Mouse (Mus musculus) midbrain, embryonic 13.5 days (tissue): Measurements from ENCODE around the gene Dnah3. TPM values are rescaled to one million over a fixed set of nuclear protein-coding genes. Genes with fewer than 3 reads are reported as not detected.

Experiments used
- ATAC-seq: fragments of 200-750 bp; cut with Nextera tagmentation; 2 replicates; pipeline ENCODE4 v1.8.0; 2017; ENCODE audit warnings: mild to moderate bottlenecking, moderate TSS enrichment, moderate library complexity
- H3K27ac ChIP-seq: fragments of 300-500 bp; sonication (generic); 2 replicates; pipeline ENCODE4 v1.5.1; 2015; ENCODE audit warnings: inconsistent platforms, mild to moderate bottlenecking, moderate library complexity
- H3K27me3 ChIP-seq: fragments of 300-500 bp; sonication (generic); 2 replicates; pipeline ENCODE4 v1.6.1; 2015; ENCODE audit warnings: mild to moderate bottlenecking, inconsistent platforms
- H3K36me3 ChIP-seq: fragments of 300-500 bp; sonication (generic); 2 replicates; pipeline ENCODE4 v1.6.1; 2015; ENCODE audit warnings: mild to moderate bottlenecking, inconsistent platforms
- H3K4me1 ChIP-seq: fragments of 300-500 bp; sonication (generic); replicated peaks from 2 replicates; pipeline ENCODE4 v1.6.1; 2015; ENCODE audit warnings: inconsistent platforms
- H3K4me2 ChIP-seq: fragments of 300-500 bp; sonication (generic); replicated peaks from 2 replicates; pipeline ENCODE4 v1.6.1; 2015; ENCODE audit warnings: moderate library complexity, mild to moderate bottlenecking, inconsistent platforms
- H3K4me3 ChIP-seq: fragments of 300-500 bp; sonication (generic); replicated peaks from 2 replicates; pipeline ENCODE4 v1.5.1; 2015; ENCODE audit warnings: mild to moderate bottlenecking, inconsistent platforms
- H3K9ac ChIP-seq: fragments of 300-500 bp; sonication (generic); replicated peaks from 2 replicates; pipeline ENCODE4 v1.6.1; 2015; ENCODE audit warnings: mild to moderate bottlenecking, inconsistent platforms
- H3K9me3 ChIP-seq: fragments of 300-500 bp; sonication (generic); 2 replicates; pipeline ENCODE4 v1.6.1; 2016; ENCODE audit warnings: mild to moderate bottlenecking, inconsistent platforms
- WGBS: fragments of 180-500 bp; shearing (Covaris S2); methylation state at CpG from one replicate; pipeline ENCODE4 v1.1.7; 2015; 5-methylcytosine and 5-hydroxymethylcytosine counted together
- polyA plus RNA-seq: library from polyadenylated mRNA; unstranded; fragments of >200 nt; fragmentation: Nextera tagmentation; extraction: Ambion mirVana; gene quantifications from 2 replicates; pipeline ENCODE4 v1.2.1, GENCODE M21; 2015

Dnah3 gene
- polyA plus RNA-seq, 1 experiment from 2014 or later: 0.22 TPM

DNA sequence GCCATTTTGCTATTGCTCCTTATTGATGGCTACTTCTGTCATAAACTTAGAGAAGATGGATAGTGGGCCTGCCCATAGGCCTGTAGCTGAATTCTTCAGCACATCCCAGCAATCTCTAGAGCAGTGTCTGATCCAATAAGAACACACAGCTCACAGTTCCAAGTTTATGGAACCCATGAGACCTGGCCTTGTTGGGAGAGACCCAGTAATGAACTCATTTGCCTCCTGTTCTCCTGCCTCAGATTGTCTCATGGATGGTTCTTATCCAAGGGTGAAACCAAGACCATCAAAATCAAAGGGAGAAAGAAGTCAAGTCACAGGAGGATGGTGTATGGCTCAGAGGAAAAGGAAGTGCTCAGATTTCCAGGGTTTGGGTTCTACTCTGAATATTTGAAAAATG is 44.6 kb downstream of the Dnah3 start:
- H3K36me3 ChIP-seq: no peaks in the 10 kb centered on the region
- ATAC-seq: no peak
- no peaks in the 10 kb centered on the region for H3K9me3 ChIP-seq
- no peak overlapping the region for H3K4me3 ChIP-seq
- no peaks in the 10 kb centered on the region for H3K27me3 ChIP-seq
- H3K4me1 ChIP-seq: no peaks in the 10 kb centered on the region
- no peak overlapping the region for H3K27ac ChIP-seq
- H3K4me2 ChIP-seq: no peak overlapping the region
- no peak overlapping the region for H3K9ac ChIP-seq

DNA sequence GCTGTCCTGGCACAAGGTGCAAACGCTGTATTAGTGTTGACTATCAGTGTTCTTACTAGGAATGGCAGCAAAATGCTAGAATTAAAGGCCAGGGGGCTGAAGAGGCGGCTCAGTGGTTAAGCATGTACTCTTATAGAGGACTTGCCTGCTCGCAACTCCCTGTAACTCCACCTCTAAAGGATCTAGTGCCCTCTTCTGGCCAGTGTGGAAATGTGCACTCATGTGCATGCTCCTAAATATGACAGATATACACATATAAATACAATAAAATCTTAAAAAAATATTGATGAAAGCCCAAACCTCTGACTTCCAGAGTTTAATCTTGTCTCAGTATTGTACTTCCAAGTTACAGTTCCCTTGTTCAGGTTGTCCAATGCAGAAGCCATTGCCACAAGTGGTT is 51.1 kb downstream of the Dnah3 start:
- Histone ChIP-seq H3K27ac (no peak overlapping the region), H3K4me1 (no peaks in the 10 kb centered on the region), H3K4me3 (no peak overlapping the region), H3K27me3 (no peaks in the 10 kb centered on the region), H3K9me3 (no peaks in the 10 kb centered on the region), H3K4me2 (no peak overlapping the region), H3K9ac (no peak overlapping the region), H3K36me3 (no peaks in the 10 kb centered on the region)
- WGBS: 85% methylated on average over 3 of the region's 3 CpGs
- ATAC-seq: no peak

DNA sequence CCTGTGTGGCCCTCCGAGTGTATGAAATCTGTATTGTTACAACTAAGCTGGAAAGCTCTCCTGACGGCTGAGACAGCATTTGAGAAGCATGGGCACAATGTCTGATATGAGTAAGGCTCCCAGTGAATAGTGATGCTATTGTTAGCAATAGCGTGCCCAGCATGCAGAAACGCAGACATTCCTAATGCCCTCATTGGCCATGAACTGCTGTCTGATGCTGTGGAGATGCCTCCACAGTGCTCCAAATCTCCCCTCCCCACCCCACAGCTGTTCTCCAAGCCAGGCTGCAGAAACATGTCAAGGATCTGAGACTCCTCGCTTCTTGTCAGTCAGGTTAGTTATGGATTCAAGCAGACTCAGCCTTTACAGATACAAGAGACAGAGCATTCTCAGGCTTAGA is 58.7 kb downstream of the Dnah3 start:
- H3K9ac ChIP-seq: no peak overlapping the region
- no peaks in the 10 kb centered on the region for H3K9me3 ChIP-seq
- peaks cover 3% of the 10 kb centered on the region; the same call in 1 of the 2 replicates for H3K4me1 ChIP-seq
- ATAC-seq: 0 out of 2 replicates have a peak, but pooled peaks have one; percentile 45
- H3K4me3 ChIP-seq: no peak overlapping the region
- no peaks in the 10 kb centered on the region for H3K36me3 ChIP-seq
- 45% methylated on average over 5 of the region's 5 CpGs for WGBS
- H3K27me3 ChIP-seq: no peaks in the 10 kb centered on the region
- H3K27ac ChIP-seq: no peak overlapping the region
- no peak overlapping the region for H3K4me2 ChIP-seq

DNA sequence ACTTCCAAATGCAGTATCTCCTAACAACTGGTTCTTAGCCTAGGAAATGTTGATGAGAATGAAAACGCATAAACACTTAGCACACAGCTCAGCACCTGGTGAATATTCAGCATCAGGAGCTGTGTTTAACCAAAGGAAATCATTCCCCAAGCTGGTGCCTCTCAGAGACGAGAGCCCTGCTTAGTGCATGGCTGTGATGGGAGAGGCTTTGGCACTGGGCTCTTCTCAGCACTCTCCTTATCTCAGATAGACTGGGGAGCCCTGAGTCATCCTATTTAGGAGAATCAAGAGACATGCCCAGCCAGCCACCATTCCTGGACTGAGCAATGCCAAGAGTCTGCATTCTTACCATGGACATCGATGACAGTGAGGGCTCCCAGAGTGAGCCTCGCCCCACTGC is 60.1 kb downstream of the Dnah3 start:
- WGBS: 84% methylated on average over 4 of the region's 4 CpGs
- Histone ChIP-seq H3K4me2 (no peak overlapping the region), H3K4me3 (no peak overlapping the region), H3K4me1 (peaks cover 3% of the 10 kb centered on the region; the same call in 1 of the 2 replicates), H3K9ac (no peak overlapping the region), H3K27me3 (no peaks in the 10 kb centered on the region), H3K36me3 (no peaks in the 10 kb centered on the region), H3K27ac (no peak overlapping the region), H3K9me3 (no peaks in the 10 kb centered on the region)
- ATAC-seq: no peak

DNA sequence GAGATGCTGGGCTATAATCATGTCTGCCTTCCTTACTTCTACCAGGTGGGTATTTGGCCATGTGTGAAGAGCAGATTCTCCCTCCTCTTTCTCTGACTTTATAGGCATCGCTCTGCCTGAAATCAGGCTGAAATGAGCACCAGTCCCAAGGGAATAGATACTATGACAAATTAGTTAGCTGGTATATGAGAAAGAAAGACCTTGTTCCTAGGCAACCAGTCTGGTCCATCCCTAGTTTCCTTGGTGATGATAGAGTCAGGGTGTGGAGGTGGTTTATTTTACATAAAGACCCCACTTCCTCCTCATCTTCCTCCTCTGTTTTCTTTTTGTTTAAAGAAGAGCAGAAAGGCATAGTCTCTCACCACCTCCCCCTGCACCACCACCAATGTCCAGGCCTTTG is 60.5 kb downstream of the Dnah3 start:
- H3K4me1 ChIP-seq: peaks cover 3% of the 10 kb centered on the region; the same call in 1 of the 2 replicates
- H3K4me3 ChIP-seq: no peak overlapping the region
- H3K27ac ChIP-seq: no peak overlapping the region
- no peaks in the 10 kb centered on the region for H3K9me3 ChIP-seq
- H3K36me3 ChIP-seq: no peaks in the 10 kb centered on the region
- H3K9ac ChIP-seq: no peak overlapping the region
- 71% methylated on average over 1 of the region's 1 CpGs for WGBS
- no peak overlapping the region for H3K4me2 ChIP-seq
- no peak for ATAC-seq
- no peaks in the 10 kb centered on the region for H3K27me3 ChIP-seq

DNA sequence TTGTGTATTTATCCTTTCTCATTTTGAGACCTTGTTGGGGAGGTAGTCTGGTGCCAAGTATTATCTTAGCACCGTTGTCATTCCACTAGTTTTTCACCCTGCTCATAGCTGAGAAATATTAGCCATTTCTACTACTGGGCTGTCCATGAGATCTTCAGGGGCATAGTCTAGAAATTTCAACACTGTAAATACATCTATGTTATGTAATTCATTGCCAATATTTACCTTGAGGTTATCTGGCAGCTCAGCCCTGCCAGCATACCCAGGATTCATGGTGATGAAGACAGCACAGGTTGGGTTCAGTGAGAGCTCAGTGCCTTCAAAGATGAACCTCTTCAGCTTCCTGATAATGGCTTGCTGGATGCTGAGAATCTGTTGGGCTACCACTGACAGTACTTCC is 66.4 kb downstream of the Dnah3 start:
- Histone ChIP-seq H3K27ac (no peak overlapping the region), H3K9me3 (no peaks in the 10 kb centered on the region), H3K4me2 (no peak overlapping the region), H3K36me3 (no peaks in the 10 kb centered on the region), H3K27me3 (no peaks in the 10 kb centered on the region), H3K4me1 (no peaks in the 10 kb centered on the region), H3K4me3 (no peak overlapping the region), H3K9ac (no peak overlapping the region)
- ATAC-seq: no peak
- WGBS: 96% methylated on average over 1 of the region's 1 CpGs

DNA sequence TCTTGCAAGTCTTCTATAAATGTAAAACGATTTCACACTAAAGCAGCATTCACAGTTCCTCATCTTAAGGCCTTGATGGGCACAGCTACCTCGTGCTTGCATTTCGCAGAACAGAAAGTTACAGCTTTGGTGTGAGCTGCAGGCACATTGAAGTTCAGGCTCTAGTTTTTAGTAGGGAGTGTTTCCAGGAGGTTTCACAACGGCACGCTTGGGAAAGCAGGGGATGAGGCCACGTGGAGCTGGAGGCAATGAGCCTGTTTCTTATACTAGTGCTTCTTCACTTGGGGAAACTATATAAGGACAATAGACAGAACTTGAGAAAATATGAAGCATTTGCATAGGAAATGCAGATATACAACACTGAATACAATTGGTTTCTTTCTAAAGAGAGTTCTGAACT is 98.0 kb downstream of the Dnah3 start:
- 83% methylated on average over 6 of the region's 6 CpGs for WGBS
- H3K27ac ChIP-seq: no peak overlapping the region
- no peaks in the 10 kb centered on the region for H3K36me3 ChIP-seq
- H3K4me3 ChIP-seq: no peak overlapping the region
- H3K4me2 ChIP-seq: no peak overlapping the region
- ATAC-seq: no peak
- H3K4me1 ChIP-seq: no peaks in the 10 kb centered on the region
- no peaks in the 10 kb centered on the region for H3K27me3 ChIP-seq
- no peaks in the 10 kb centered on the region for H3K9me3 ChIP-seq
- no peak overlapping the region for H3K9ac ChIP-seq

DNA sequence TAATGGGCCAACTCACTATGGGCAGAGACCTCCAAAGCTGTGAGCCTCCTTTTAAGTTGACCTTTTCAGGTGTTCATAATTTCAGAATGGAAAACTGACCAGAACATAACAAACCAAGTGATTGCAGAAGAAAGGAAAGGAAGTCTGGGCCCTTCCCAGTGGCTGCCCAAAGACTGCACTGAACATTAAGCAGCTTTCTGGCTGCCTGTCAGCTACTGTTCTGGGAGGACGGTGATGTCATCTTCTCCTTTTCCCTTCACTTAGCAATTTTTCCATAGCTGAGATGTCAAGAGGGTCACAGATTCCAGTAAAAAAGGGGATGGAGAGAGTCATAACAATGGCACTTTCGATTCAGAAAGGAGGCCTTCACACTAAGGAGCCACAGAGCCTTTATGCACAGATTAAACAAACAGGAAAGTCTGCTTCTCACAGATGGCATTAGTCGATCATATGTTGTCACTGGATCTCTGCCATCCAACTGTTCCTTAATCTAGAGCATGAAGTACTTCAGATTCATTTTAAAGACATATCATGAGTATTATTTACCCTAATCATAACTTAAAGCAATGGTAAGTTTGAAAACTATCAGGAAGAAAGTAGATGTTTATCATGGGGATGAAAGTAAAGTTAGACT is 109.7 kb downstream of the Dnah3 start:
- Histone ChIP-seq H3K27me3 (no peaks in the 10 kb centered on the region), H3K9me3 (no peaks in the 10 kb centered on the region), H3K4me3 (no peak overlapping the region), H3K9ac (no peak overlapping the region), H3K36me3 (no peaks in the 10 kb centered on the region), H3K4me2 (no peak overlapping the region), H3K27ac (no peak overlapping the region), H3K4me1 (no peaks in the 10 kb centered on the region)
- no peak for ATAC-seq
- WGBS: 73% methylated on average over 3 of the region's 3 CpGs

DNA sequence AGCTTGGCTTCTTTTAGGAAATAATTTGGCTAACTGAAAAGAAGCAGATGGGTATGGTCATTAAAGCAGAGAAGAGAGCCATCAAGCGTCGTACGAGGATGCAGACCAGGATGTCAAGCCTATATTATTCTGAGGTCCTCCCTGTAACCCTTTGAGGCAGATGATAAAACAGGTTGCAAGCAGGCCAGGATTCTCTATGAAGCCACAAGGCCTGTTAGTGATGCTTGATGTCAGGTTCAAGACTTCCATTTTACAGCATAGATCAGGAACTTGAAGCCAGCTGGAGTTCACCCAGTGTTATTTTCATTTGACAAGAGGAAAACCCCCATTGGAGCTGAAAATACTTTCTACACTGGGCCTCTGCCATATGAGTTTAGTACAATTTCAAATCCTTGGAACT is 114.9 kb downstream of the Dnah3 start:
- no peaks in the 10 kb centered on the region for H3K4me1 ChIP-seq
- H3K27me3 ChIP-seq: no peaks in the 10 kb centered on the region
- no peak overlapping the region for H3K4me2 ChIP-seq
- H3K27ac ChIP-seq: no peak overlapping the region
- ATAC-seq: no peak
- no peaks in the 10 kb centered on the region for H3K36me3 ChIP-seq
- H3K9ac ChIP-seq: no peak overlapping the region
- no peak overlapping the region for H3K4me3 ChIP-seq
- 90% methylated on average over 3 of the region's 3 CpGs for WGBS
- H3K9me3 ChIP-seq: no peaks in the 10 kb centered on the region

DNA sequence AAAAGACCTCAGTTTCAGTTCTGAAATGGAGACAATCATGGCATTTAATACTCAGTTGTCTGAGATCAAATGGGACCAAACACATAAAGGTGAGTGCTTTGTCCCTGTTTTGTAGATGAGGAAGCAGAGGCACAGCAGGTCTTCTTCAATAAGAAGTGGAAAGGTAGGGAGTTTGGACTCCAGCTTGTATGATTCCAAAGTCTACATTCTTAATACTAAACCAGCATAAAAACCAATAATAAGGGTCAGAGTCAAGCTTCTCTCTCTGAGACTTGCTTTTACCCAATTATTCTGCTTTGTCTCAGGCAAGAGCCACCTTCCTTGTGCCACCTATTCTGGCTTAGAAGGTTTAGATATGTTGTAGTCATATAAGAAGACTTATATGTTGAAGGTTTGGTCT is 116.5 kb downstream of the Dnah3 start:
- Histone ChIP-seq H3K4me1 (no peaks in the 10 kb centered on the region), H3K27ac (no peak overlapping the region), H3K9me3 (no peaks in the 10 kb centered on the region), H3K9ac (no peak overlapping the region), H3K27me3 (no peaks in the 10 kb centered on the region), H3K4me2 (no peak overlapping the region), H3K4me3 (no peak overlapping the region), H3K36me3 (no peaks in the 10 kb centered on the region)
- ATAC-seq: no peak

DNA sequence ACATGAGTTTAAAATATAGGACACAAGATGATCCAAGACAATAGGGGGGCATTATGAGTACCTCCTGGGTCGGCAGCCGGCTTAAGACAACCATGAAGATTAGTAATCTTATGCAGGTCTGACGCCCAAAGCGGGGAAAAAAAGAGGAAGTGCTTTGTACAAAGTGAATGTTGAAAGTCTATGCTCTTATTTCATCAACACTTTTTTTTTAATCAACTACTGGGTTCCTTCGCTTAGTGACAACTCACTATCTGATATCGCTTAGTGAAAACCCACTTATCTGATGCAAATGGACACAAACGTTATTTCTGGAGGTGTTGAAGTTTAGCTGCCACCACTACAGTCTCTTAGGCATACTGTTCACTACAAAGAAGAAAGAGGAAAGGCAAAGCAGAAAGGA is 117.5 kb downstream of the Dnah3 start:
- ATAC-seq: no peak
- no peaks in the 10 kb centered on the region for H3K36me3 ChIP-seq
- no peak overlapping the region for H3K9ac ChIP-seq
- no peak overlapping the region for H3K4me2 ChIP-seq
- no peak overlapping the region for H3K4me3 ChIP-seq
- no peaks in the 10 kb centered on the region for H3K9me3 ChIP-seq
- WGBS: 91% methylated on average over 7 of the region's 7 CpGs
- H3K27me3 ChIP-seq: no peaks in the 10 kb centered on the region
- H3K4me1 ChIP-seq: no peaks in the 10 kb centered on the region
- no peak overlapping the region for H3K27ac ChIP-seq

DNA sequence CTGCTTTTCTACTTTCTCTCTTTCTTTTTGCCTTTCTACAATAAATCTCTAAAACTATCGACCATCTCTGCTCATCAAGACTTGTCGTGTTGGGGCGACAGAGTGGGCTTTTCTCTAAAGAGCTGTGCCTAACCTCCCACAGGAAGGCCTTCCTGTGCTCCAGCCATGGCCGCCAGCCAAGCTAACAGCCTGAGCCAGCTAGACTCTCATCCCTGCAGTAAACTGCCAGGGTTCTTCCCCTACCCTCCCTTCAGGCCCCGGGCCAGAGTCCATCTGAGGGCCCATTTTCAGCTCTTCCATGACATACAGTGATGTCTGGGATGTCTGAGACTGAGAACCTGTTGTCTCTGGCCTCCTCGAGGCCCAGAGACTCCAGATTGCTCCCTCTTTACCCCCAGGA is 118.8 kb downstream of the Dnah3 start:
- Histone ChIP-seq H3K9me3 (no peaks in the 10 kb centered on the region), H3K4me1 (no peaks in the 10 kb centered on the region)
- 85% methylated on average over 6 of the region's 6 CpGs for WGBS

DNA sequence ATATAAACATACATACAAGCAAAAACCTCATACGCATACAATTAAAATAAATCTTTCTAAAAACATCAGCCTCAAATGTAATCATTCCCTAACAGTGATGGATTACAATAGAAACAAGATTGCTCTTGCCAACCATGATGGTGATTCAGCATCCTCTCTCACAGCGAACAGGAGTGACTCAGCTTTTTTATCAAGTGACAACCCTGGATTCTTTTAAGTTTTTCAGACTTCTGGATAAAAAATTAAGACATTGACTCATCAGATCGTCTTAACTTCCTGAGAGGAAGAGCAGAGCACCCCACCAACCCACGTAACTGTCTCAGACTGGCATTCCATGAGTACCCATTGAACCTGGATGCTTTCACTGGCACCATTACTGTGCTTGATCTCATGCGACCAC is 120.9 kb downstream of the Dnah3 start:
- no peak overlapping the region for H3K4me2 ChIP-seq
- no peaks in the 10 kb centered on the region for H3K27me3 ChIP-seq
- no peak overlapping the region for H3K27ac ChIP-seq
- 82% methylated on average over 5 of the region's 5 CpGs for WGBS
- H3K4me3 ChIP-seq: no peak overlapping the region
- no peak for ATAC-seq
- H3K36me3 ChIP-seq: no peaks in the 10 kb centered on the region
- H3K4me1 ChIP-seq: no peaks in the 10 kb centered on the region
- no peak overlapping the region for H3K9ac ChIP-seq
- no peaks in the 10 kb centered on the region for H3K9me3 ChIP-seq

More for the DNA sequence above, 118.8 kb downstream of the Dnah3 start:
- Histone ChIP-seq H3K36me3 (no peaks in the 10 kb centered on the region), H3K4me3 (no peak overlapping the region), H3K4me2 (no peak overlapping the region), H3K27ac (no peak overlapping the region), H3K27me3 (no peaks in the 10 kb centered on the region), H3K9ac (no peak overlapping the region)
- ATAC-seq: no peak
